Mouse (Mus musculus): ENCODE measurements around the gene Atf2. TPM values are rescaled to one million over a fixed set of nuclear protein-coding genes. Genes with fewer than 3 reads are reported as not detected.
"Not testable (repeated sequence)": the region's sequence is repeated elsewhere in the genome, so short reads cannot be mapped to it uniquely, and the experiment has no call there.

The Atf2 gene
- total RNA-seq, 2 experiments from 2014 or later, result 141 to 142 TPM

DNA sequence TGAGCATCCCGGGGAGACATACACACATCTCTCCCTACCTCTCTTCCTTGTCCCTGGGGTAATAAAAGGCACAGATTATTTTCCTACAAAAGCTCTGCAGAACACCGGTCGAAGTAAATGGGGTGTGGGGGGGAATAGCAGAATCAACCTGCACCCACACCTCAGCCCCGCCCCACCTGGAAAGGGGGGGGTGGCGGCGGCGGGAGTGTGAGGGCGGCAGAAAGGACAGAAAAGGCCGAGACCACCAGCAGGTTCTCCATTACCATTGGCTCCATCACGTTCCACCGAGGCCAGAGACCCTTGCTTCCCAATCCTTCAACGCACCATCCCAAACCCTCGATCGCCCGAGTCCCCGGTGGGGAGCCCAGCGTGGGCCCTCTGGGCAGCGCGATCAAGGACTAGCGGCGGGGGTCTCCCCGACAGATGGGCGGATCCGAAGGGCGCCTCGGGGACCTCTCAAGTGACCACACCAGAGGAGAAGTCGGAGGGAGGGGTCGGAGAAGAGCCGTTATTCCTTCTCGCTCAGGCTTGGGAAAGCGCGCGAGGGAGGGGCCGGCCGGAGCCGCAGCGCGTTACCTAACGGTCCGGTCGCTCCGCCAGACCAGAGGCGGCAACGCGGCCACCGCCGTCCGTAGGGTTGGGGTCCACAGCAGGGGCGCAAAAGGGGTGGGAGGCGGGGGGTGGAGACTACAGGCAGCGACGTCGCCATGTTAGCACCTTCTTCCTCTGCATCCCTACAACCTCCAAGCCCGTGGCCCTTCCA is 557 bp downstream of the Atf2 start:
- DNase-seq (ENCODE audit: low spot score in 2 of 2), result peak; percentile 7 to 12

DNA sequence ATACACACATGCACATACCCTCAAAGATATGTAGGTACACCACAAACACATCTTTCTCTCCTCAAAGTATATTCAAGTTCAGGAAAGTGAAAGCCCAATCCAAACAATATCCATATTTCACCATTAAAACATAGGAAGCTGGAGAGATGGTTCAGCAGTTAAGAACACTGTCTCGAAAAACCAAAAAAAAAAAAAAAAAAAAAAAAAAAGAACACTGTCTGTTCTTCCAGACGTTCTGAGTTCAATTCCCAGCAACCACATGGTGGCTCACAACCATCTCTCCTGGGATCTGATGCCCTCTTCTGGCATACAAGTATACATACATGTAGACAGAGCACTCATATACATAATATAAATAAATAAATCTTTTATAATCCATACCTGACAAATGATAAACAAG is 6.4 kb downstream of the Atf2 start:
- no peak for DNase-seq (ENCODE audit: low spot score in 2 of 2)

DNA sequence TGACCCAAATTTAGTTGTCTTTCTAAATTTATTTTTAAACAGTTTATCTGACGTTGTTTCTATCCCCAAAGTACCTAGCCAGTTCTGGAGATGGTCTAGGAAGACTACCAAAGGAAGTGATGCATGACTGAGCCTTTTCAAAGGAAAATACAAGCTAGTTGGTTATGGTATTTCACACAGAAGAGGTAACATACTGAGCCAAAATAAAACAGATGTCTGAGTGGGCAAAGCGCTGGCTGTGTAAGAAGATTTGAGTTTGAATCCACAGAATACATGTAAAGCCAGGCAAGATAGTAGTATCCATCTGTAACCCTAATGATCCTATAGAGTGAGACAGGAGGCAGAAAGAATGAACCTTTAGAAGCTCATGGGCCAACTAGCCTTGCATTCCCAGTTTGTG is 14.5 kb downstream of the Atf2 start:
- no peak for DNase-seq (ENCODE audit: low spot score in 2 of 2)

GRCm38 (mm10) chr2:73867764-73868487 is 24.5 kb downstream of the Atf2 start:
- peak; percentile 46 to 68 for DNase-seq (ENCODE audit: low spot score in 2 of 2)

DNA sequence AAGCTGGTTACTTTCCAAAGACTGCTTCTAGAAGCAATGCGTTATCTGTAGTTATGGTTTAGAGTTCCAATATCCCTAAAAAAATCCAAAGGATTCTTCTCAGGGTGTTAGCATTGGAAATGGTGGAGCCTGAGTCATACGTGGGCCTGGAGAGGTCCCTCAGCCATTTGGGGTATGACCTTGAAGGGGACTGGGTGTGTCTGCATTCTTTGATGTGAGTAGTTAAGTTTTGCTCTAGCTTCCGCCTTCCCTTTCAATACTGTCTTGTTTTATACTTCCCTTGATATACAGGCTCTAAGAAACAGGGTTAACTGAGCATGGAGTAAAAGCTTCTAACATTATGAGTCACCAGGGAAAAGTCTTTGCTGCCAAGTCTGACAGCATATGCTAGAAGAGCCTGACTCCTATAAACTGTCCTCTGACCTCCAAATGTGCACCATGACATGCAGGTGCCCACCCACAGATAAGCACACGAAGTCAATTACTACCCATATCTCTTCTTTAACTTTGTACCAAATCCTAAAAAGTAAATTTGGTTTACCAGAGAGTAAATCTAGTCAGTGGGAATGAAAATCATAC is 32.3 kb downstream of the Atf2 start:
- DNase-seq (ENCODE audit: low spot score in 2 of 2), result no peak

- DNase-seq (ENCODE audit: low spot score in 2 of 2), result no peak
Observed at GRCm38 (mm10) chr2:73857352-73857751, 35.1 kb downstream of the Atf2 start.

DNA sequence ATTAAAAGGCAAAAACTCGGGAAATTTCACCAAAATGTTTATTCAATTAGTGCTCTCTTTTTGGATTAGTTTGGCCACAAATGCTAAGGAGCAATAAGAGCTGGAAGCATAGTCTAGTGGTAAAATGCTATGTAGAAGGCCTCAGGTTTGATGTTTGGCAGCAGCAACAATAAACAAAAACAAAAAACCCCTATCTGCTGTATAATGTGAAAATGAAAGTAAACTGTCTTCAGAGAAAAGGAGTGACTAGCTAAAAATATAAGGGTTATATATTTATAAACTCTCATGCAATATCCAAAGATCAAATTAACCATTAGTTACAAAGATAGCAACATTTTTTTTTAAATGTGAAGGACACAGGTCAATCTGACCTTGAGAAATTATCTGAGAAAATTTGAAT is 36.2 kb downstream of the Atf2 start:
- no peak for DNase-seq (ENCODE audit: low spot score in 2 of 2)

DNA sequence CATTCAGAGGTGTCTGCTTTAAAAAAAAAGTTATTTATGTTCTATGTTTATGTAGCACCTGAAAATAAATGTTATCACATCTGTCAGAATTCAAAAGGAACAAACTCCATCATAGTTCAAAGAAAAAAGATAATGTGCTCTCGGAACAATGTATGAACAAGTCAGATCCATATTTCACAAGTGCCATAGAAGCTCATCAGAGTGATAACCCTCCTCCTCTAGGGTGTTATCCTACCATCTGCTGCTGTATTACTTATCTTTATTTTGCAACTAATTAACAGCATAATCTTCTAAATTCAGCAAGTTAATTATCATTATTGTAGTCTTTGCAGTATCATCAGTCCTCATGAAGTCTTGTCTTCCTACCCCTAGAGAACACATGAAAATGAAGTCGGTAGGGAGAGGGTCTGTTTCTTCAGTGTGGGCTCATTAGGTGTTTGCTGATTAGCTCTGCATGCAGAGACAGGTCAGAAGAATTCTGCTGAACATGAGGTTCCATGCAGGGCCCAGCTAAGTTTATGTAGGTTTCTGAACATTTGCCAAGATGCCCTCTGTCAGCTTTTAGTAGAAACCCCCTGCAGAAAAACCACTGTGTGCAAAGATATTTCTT is 57.9 kb downstream of the Atf2 start:
- DNase-seq (ENCODE audit: low spot score in 2 of 2), result no peak

GRCm38 (mm10) chr2:73833284-73833683 is 59.2 kb downstream of the Atf2 start:
- DNase-seq (ENCODE audit: low spot score in 2 of 2), result no peak

DNA sequence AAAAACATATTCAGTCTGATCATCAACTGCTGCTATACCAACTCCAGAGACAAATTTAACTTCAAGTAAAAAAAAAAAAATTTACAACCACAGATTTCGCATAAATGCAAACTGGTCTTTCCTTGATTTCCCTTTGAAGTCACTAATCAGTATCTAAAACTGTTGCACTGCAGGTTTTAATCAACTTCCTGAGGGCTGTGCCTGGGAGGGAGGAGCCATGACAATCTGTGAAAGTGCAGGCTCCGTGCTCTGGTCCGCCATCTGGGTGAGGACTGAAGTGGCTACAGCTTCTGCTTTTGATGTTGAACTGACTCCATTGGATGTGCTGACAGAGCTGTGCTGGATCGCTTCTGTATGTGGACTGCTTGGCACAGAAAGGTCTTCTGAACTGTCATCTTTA is 73.7 kb downstream of the Atf2 start:
- peak in 1 of 2 experiments; percentile 20 for DNase-seq (ENCODE audit: low spot score in 2 of 2)

DNA sequence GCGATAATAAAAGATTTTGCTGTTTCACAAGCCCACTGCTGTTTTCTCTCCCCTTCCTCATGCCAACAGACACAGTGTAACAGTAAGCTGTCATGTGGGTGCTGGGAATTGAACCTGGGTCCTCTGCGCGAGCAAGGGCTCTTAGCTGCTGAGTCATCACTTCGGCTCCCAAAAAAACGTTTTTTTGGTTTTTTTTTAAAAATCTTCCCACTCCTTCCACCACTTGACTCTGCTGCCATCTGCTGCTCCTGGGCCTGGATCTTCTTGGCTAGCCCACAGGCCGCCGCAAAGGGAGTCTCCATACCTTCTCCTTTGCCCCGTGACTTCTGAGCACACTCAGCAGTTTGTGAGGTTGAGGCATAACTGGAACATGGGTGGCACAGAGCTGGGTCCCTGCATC is 84.8 kb downstream of the Atf2 start:
- DNase-seq (ENCODE audit: low spot score in 2 of 2), result no peak

- not testable (repeated sequence) for DNase-seq (ENCODE audit: low spot score in 2 of 2)
Observed at GRCm38 (mm10) chr2:73800127-73800526, 92.3 kb downstream of the Atf2 start.

DNA sequence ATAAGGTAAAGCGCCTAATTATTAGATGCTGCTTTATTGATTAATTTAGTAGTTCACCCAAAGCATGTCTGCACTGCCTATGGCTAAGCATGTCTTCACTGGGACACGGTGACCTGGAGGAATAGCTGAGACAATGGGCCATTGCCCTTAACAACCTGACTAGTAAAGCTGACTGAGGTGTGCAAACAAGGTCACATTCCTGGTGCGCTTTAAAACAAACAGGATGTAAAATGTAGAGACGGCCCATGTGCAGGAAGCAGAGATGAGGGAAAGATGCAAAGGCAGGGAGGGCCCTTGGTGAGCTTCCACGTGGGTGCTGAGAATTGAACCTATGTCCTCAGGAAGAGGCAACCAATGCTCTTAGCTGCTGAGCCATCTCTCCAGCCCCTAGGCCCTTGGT is 93.7 kb downstream of the Atf2 start:
- no peak for DNase-seq (ENCODE audit: low spot score in 2 of 2)

- DNase-seq (ENCODE audit: low spot score in 2 of 2), result no peak
Observed at GRCm38 (mm10) chr2:73798136-73798535, 94.3 kb downstream of the Atf2 start.

- DNase-seq (ENCODE audit: low spot score in 2 of 2), result no peak
Observed at GRCm38 (mm10) chr2:73791846-73792630, 100.4 kb downstream of the Atf2 start.

DNA sequence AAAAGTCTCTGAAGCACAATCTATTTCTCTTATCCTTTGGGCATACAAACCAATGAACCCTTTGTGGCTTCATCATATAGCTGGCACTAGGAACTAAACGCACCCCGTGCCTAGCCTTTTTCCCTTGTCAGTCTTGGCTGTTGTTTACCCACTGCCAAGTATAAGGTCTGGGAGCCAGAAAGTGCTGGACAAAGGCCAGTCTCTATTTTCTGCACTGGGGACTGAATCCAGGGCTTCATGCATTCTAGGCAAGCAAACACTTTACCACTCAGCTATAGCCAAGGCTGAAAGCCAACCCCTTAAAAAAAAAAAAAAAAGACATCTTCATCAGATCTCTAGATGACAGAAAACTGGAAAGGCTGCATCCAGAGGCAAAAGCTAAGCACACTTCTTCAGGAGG is 102.1 kb downstream of the Atf2 start:
- DNase-seq (ENCODE audit: low spot score in 2 of 2), result no peak

- DNase-seq (ENCODE audit: low spot score in 2 of 2), result no peak
Observed at GRCm38 (mm10) chr2:73788395-73788794, 104.0 kb downstream of the Atf2 start.

DNA sequence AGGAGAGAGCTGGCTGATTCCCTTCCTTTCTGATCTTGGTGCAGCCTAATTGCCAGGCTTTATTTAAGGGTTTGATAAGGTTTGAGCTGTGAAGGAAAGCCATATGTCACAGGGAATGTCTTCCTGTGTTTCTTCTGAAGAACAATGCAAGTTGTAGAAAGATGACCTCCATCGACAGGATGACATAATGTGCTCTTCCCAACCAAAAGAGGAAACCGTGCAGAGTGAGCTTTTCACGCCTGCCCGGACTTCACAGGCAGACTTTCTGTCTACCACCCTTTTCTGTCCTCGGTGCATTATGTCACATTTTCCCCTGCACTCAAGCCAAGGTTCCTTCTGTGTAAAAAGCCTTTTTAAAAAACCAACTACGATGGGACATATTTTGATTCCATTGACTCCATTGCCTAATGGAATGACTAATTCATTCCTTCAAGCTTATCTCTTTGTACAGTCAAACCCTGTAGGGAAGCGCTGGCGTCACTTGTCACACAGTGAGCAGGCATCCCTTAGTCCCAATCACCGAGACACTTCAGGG is 110.0 kb downstream of the Atf2 start:
- DNase-seq (ENCODE audit: low spot score in 2 of 2), result no peak

GRCm38 (mm10) chr2:73780321-73781010 is 112.0 kb downstream of the Atf2 start:
- no peak for DNase-seq (ENCODE audit: low spot score in 2 of 2)

GRCm38 (mm10) chr2:73779796-73780195 is 112.6 kb downstream of the Atf2 start:
- DNase-seq (ENCODE audit: low spot score in 2 of 2), result no peak
